Mouse (Mus musculus): ENCODE measurements around the gene Capn15.

DNA sequence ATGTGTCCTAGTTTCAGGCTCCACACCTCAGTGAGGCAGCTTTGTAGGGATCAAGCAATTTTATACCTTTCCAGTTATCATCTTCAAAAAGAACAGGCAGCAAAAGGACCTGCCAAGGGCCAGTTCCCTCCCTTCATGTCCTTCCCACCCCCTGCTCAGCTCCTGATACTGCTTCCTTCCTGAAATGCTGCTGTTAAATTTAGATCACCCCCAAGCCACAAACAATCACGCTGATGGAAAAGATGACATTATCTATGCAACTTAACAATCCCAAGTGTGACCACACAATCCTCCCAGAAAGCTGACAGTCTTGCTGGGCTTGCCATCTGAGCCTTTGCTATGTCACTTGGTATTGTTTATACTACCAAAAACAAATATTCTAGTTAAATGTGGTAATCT is 71.7 kb downstream of the Capn15 start:
- TF ChIP-seq POLR2A (IDR thresholded peaks at IDR 0.05; ENCODE audit: borderline replicate concordance, low read depth, low read length) (no peak), CTCF (IDR thresholded peaks at IDR 0.05; ENCODE audit: low read depth, low read length) (no peak)
